Mouse (Mus musculus) leukemia stem cell, adult 10-12 weeks (primary cell): ENCODE data around the gene Rab3c. TPM values are rescaled to one million over a fixed set of nuclear protein-coding genes. Genes with fewer than 3 reads are reported as not detected.

ENCODE experiments used
- polyA plus RNA-seq: library from polyadenylated mRNA; stranded (reverse); fragments of >175 nt; gene quantifications from 2 replicates; pipeline ENCODE4 v1.2.3, GENCODE M21; 2012; ENCODE audit warnings: low replicate concordance

Gene Rab3c
- polyA plus RNA-seq: not detected in 2 replicates

GRCm38 (mm10) chr13:110280563-110281144 lies at the start of gene Rab3c:
Rab3c (minus strand) TSS chr13:110280996.

Other genes starting within 250 kb of the Rab3c start
- gene Gapt, start 76.2 kb upstream of the Rab3c start, polyA plus RNA-seq: not detected in 2 replicates
- gene Plk2, start 114.0 kb upstream of the Rab3c start, polyA plus RNA-seq: 2.6 and 4.0 TPM in 2 replicates